Mouse (Mus musculus) limb, embryonic 11.5 days (tissue): ENCODE measurements around the gene Dhx40. TPM values are rescaled to one million over a fixed set of nuclear protein-coding genes. Genes with fewer than 3 reads are reported as not detected.
"Not testable (repeated sequence)": the region's sequence is repeated elsewhere in the genome, so short reads cannot be mapped to it uniquely, and the experiment has no call there.

Experiments
- ATAC-seq: fragments of 200-750 bp; cut with Nextera tagmentation; 2 replicates; pipeline ENCODE4 v1.8.0; 2017; ENCODE audit warnings: low read depth; ENCODE audit not compliant: insufficient number of reproducible peaks, low FRiP score, low TSS enrichment
- DNase-seq: peaks from one replicate; pipeline ENCODE4 v3.0.0-alpha.2; 2015; ENCODE audit warnings: low spot score
- H3K27ac ChIP-seq: fragments of 300-500 bp; sonication (generic); replicated peaks from 2 replicates; pipeline ENCODE4 v1.5.1; 2014; ENCODE audit warnings: low read depth, mild to moderate bottlenecking, low read length
- H3K27me3 ChIP-seq: fragments of 300-500 bp; sonication (generic); 2 replicates; pipeline ENCODE4 v1.6.1; 2014; ENCODE audit warnings: mild to moderate bottlenecking, low read length, mixed read lengths; ENCODE audit not compliant: control insufficient read depth, insufficient read depth
- H3K36me3 ChIP-seq: fragments of 300-500 bp; sonication (generic); 2 replicates; pipeline ENCODE4 v1.6.1; 2014; ENCODE audit warnings: mild to moderate bottlenecking, low read length, moderate library complexity, mixed read lengths; ENCODE audit not compliant: control insufficient read depth, insufficient read depth
- H3K4me1 ChIP-seq: fragments of 300-500 bp; sonication (generic); 2 replicates; pipeline ENCODE4 v1.6.1; 2014; ENCODE audit warnings: low read length, mixed read lengths; ENCODE audit not compliant: control insufficient read depth, insufficient read depth
- H3K4me2 ChIP-seq: fragments of 300-500 bp; sonication (generic); 2 replicates; pipeline ENCODE4 v1.6.1; 2014; ENCODE audit warnings: low read depth, mild to moderate bottlenecking, moderate library complexity; ENCODE audit not compliant: severe bottlenecking
- H3K4me3 ChIP-seq: fragments of 300-500 bp; sonication (generic); 2 replicates; pipeline ENCODE4 v1.5.1; 2014; ENCODE audit warnings: low read depth, low read length
- H3K9ac ChIP-seq: fragments of 300-500 bp; sonication (generic); 2 replicates; pipeline ENCODE4 v1.6.1; 2014; ENCODE audit warnings: mild to moderate bottlenecking, low read length
- H3K9me3 ChIP-seq: fragments of 300-500 bp; sonication (generic); 2 replicates; pipeline ENCODE4 v1.6.1; 2016; ENCODE audit warnings: low read length; ENCODE audit not compliant: control insufficient read depth
- WGBS: fragments of 180-500 bp; shearing (Covaris S2); extraction: QIAGEN DNeasy Blood & Tissue Kit; methylation state at CpG from one replicate; pipeline ENCODE4 v1.1.7; 2014; 5-methylcytosine and 5-hydroxymethylcytosine counted together
- polyA plus RNA-seq: library from polyadenylated mRNA; unstranded; fragments of >200 nt; fragmentation: Nextera tagmentation; extraction: Ambion mirVana; gene quantifications from 2 replicates; pipeline ENCODE4 v1.2.1, GENCODE M21; 2014

Gene Dhx40
- polyA plus RNA-seq, 1 experiment from 2014 or later = 43.8 TPM

DNA sequence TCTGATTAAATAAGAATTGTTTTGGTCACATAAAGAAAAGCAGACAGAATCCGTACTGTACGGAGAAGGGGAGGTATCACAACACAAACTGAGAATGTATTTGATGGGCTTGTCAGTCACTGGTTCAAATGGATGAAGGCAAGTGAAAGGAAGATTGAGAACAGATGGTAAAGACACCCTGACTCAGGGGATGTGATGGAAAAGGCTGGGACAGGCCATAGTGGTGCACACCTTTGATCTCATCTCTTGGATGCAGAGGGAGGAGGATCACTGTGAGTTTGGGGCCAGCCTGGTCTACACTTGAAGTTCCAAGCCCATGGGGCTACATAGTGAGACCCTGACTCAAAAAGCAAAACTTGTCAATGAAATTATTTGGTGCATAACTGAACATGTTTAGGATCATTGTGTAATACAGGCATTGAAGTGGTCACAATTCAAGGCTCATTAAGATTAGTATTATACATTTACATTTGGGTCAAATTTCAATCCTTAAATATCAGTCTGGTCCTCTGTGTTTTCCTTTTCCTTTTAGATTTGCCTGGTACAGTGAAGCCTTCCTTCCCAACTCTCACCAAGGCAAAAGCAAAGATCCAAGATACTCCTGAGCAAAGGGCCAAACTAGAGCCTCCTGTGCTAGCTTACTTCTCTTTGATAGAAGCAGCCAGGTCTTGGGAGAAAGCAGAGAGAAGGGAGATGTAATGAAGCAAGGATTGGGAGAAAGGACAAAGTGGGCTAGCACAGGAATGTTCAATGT, 3.2 kb upstream of the Dhx40 start:
- Histone ChIP-seq H3K4me3 (no peak overlapping the region), H3K4me2 (no peak overlapping the region), H3K27ac (no peak overlapping the region), H3K4me1 (no peaks in the 10 kb centered on the region), H3K27me3 (no peaks in the 10 kb centered on the region), H3K9ac (no peak overlapping the region), H3K36me3 (no peaks in the 10 kb centered on the region), H3K9me3 (no peaks in the 10 kb centered on the region)
- 75% methylated on average over 2 of the region's 2 CpGs for WGBS
- no peak for ATAC-seq
- DNase-seq = no peak

DNA sequence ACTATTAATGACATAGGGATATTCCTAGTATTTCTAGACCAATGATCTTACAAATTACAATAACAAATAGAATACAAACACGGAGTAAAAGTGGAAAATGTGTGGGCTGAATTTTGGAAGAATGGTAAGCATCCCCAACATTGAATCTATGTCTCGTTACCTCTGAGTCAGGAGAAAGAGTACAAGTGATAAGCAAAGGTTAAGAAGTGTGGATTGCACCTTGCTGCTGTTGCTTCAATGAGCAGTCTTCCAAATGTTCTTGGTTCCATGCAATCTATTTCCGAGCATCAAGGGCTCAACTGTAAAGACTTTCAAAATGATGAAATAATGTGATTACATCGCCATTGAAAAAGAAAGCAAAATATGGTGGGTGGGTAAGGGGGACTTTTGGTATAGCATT, 2.3 kb upstream of the Dhx40 start:
- no peaks in the 10 kb centered on the region for H3K27me3 ChIP-seq
- 70% methylated on average over 4 of the region's 4 CpGs for WGBS
- ATAC-seq = no peak

DNA sequence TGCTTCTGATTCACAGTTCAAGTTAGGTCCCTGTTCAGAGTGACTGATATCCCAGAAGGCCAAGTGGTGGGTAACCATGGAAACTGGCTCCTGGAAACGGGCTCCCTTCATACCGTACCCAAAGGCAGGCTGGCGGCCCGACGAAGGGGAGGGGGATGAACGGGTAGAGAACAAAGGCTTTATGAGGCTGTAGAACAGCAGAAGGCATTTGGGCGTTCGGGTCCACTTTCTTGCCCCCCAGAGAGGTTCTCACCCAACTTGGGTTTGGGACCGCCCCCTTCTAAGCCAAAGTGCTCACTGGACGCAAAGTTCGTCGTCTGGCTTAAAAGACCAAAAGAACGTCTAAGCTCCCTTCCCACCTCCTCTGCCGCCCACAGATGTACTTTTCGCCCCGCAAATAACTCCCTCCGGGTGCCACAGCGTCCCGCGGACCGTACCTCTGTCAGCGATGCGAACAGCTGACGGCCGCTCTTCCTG, 507 bp downstream of the Dhx40 start:
- DNase-seq = peak; percentile 75
- H3K4me1 ChIP-seq = no peaks in the 10 kb centered on the region
- 0 out of 2 replicates have a peak overlapping the region, but pooled peaks have one; percentile 49 for H3K27ac ChIP-seq
- H3K4me3 ChIP-seq = peak overlapping the region; percentile 94
- H3K36me3 ChIP-seq = peaks cover 4% of the 10 kb centered on the region; the same call in 1 of the 2 replicates
- H3K9ac ChIP-seq = peak overlapping the region; percentile 72
- peak overlapping the region; percentile 53 for H3K4me2 ChIP-seq
- H3K27me3 ChIP-seq = no peaks in the 10 kb centered on the region
- peak; percentile 77; the same call in 1 of the 2 replicates for ATAC-seq
- under 1% methylated on average over 25 of the region's 25 CpGs for WGBS
- no peaks in the 10 kb centered on the region for H3K9me3 ChIP-seq

More for the DNA sequence above, 2.3 kb upstream of the Dhx40 start:
- Histone ChIP-seq H3K27ac (no peak overlapping the region), H3K36me3 (no peaks in the 10 kb centered on the region), H3K4me3 (no peak overlapping the region), H3K4me1 (no peaks in the 10 kb centered on the region), H3K9ac (no peak overlapping the region), H3K4me2 (no peak overlapping the region), H3K9me3 (no peaks in the 10 kb centered on the region)
- DNase-seq = no peak

DNA sequence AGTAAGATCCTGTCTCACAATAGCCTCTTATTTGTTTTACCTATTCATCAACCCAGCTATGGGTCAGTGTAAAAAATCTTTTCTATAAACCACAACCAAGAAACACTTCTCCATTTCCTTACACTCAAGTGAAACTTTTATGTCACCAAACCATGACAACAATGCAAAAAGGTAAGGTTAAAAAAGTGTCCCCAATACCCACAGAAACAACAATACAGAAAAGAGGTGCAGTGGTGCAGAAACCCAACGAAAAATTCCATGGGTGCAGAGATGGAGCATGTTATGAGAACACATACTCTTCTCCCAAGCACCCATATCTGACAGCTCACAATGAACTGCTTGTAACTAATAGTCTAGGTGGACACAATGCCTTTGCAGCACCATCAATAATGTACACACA, 13.4 kb downstream of the Dhx40 start:
- Histone ChIP-seq H3K27ac (no peak overlapping the region), H3K27me3 (no peaks in the 10 kb centered on the region), H3K9ac (no peak overlapping the region), H3K4me1 (no peaks in the 10 kb centered on the region), H3K4me2 (no peak overlapping the region), H3K36me3 (peaks cover 4% of the 10 kb centered on the region; the same call in 1 of the 2 replicates), H3K4me3 (no peak overlapping the region), H3K9me3 (no peaks in the 10 kb centered on the region)
- WGBS = 93% methylated on average over 1 of the region's 1 CpGs
- ATAC-seq = no peak
- no peak for DNase-seq

DNA sequence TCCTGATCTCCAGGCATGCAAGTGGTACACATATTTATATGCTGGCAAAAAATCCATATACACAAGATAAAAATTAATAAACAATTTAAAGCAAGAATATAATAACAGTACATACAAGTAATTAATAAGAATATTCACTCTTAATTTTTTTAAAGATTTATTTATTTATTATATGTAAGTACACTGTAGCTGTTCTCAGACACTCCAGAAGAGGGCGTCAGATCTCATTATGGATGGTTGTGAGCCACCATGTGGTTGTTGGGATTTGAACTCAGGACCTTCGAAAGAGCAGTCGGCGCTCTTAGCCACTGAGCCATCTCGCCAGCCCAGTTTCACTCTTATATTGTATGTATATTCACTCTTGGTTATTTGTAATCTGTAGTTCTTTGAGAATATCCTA, 20.1 kb downstream of the Dhx40 start:
- not testable (repeated sequence) for H3K4me3 ChIP-seq, H3K36me3 ChIP-seq, H3K9me3 ChIP-seq, DNase-seq, H3K4me1 ChIP-seq, H3K27me3 ChIP-seq, H3K27ac ChIP-seq, H3K4me2 ChIP-seq, ATAC-seq, H3K9ac ChIP-seq
- WGBS = 96% methylated on average over 5 of the region's 5 CpGs

DNA sequence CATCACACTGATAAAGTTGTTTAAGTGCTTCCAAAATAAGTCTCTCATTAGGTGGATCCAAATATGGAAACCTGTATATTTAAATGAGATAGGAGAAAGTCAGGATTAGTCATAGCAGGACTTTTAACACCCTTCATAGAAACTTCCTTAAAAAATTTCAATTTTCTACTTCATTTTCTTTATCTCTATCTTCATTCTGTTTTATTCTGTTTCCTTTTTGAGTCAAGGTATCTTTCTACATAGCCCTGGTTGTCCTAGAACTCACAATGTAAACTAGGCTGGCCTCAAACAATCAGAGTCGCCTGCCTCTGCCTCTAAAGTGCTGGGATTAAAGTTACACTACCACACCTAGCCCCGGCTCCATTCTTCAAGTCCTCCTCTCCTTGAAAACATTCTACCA, 21.8 kb downstream of the Dhx40 start:
- Histone ChIP-seq H3K36me3 (peaks cover 7% of the 10 kb centered on the region), H3K4me3 (no peak overlapping the region), H3K9me3 (no peaks in the 10 kb centered on the region)

DNA sequence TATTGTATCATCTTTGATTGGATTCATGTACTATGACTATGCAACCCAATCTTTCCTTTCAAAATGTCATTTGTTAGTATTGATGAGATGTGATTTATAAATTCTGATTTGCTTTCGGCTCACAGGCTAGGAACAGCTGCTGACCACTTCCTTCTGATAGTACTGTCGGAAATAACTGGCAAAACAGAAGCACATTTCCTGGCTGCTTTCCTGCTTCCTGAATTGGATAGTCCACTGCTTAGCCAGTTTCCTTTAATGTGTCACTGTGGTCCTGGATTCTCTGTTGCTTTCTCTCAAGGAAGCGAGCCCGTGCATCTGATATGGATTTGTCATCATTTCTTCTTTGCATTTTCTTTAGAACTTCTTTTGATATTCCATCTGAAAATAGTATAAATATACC, 37.7 kb downstream of the Dhx40 start:
- Histone ChIP-seq H3K27ac (no peak overlapping the region), H3K4me2 (no peak overlapping the region), H3K9me3 (no peaks in the 10 kb centered on the region), H3K27me3 (no peaks in the 10 kb centered on the region), H3K4me3 (no peak overlapping the region), H3K4me1 (no peaks in the 10 kb centered on the region), H3K9ac (no peak overlapping the region), H3K36me3 (no peaks in the 10 kb centered on the region; the same call in 1 of the 2 replicates)
- ATAC-seq (no peak), DNase-seq (no peak)
- WGBS = 87% methylated on average over 4 of the region's 4 CpGs

More for the DNA sequence above, 21.8 kb downstream of the Dhx40 start:
- Histone ChIP-seq H3K27ac (no peak overlapping the region), H3K9ac (no peak overlapping the region), H3K27me3 (no peaks in the 10 kb centered on the region), H3K4me2 (no peak overlapping the region), H3K4me1 (no peaks in the 10 kb centered on the region)
- WGBS = 94% methylated on average over 2 of the region's 2 CpGs
- DNase-seq = no peak
- no peak for ATAC-seq

DNA sequence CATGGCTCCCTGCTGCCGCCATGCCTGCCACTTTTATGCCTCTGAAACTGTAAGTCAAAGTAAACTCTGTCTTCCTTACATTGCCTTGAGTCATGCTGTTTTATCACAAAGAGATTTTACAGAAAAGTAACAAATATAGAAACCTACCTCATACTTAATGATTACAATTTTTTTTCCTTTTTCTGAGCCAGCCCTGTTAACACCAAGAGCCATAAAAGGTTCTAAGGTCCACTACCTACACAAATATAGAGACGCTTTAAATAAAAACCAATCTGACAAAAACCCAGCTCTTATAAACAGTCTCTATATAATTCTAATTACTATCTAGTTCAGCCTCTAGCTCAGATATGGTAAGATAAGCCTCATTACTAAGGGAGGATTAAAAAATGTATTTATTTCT, 43.0 kb downstream of the Dhx40 start:
- ATAC-seq (no peak), DNase-seq (no peak)
- 95% methylated on average over 2 of the region's 2 CpGs for WGBS
- H3K27ac ChIP-seq = no peak overlapping the region
- H3K4me1 ChIP-seq = no peaks in the 10 kb centered on the region
- no peaks in the 10 kb centered on the region for H3K9me3 ChIP-seq
- no peak overlapping the region for H3K4me3 ChIP-seq
- no peaks in the 10 kb centered on the region for H3K27me3 ChIP-seq
- no peak overlapping the region for H3K9ac ChIP-seq
- no peaks in the 10 kb centered on the region for H3K36me3 ChIP-seq
- H3K4me2 ChIP-seq = no peak overlapping the region
